Mouse (Mus musculus) mouse embryonic stem cell (cell line): ENCODE results near the gene Ly6g5c.

Source experiments
- in situ Hi-C, 2 experiments: fragments of 300-500 bp; cut with MboI; formaldehyde crosslinking; loops; 1 replicate in 1 of 2; 3 replicates in 1 of 2; pipeline ENCODE4 v1.14.3; 2019 to 2020; ENCODE audit warnings: low sequenced_read_pairs in 2 of 2, low pct_unique_long_range_greater_than_20kb in 1 of 2, mixed read lengths in 1 of 2; ENCODE audit not compliant: unreplicated experiment in 1 of 2

Ly6g5c gene

DNA sequence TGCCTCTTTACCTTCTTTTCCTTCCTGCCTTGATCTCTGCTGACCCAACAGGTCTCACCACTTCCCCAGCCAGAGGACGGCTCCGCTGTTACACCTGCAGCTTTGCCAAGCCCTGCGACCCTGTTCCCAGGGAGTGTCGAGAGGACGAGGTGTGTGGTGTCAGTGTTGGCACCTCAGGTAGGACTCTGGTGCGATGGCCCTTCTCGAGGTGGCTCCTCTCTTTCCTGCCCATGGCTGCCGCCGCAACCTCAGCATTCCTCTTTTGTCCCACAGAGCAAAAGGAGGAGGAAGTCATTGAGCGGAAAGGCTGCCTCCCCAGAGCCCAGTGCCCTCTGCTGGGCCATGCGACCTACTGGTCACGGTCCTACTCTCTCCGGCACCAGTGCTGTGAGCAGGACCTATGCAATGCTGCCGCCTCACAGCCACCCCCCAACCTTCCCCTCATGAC is 30.3 kb upstream of the Ly6g5c start, which contains the start of gene Ly6g6d:
TSS of gene Ly6g6d (minus strand) at position 280 of the 448 bp plus-strand sequence.
- in situ Hi-C loops: no loop called here

DNA sequence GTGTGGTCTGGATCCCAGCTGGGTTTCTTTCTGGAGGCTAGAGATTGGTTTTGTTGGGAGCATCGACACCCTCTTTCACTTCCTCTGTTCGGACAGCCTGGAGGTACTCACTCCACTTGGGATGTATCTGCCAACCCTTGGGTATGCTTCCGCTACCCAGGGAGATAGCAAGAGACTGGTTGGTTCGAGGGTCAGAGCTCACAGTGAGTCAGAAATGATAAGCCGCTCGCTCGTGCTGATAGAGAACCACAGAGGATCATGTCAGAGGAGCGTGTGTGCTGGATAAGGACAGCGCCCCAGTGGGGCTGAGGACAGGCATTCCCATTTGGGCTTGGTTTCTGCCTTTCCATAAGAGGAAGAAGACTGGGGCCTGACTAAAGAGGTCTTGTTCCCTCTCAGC is 28.3 kb upstream of the Ly6g5c start:
- in situ Hi-C loops: no loop called here

- in situ Hi-C loops: no loop called here
Observed at GRCm38 (mm10) chr17:35080248-35080647, 27.8 kb upstream of the Ly6g5c start.

DNA sequence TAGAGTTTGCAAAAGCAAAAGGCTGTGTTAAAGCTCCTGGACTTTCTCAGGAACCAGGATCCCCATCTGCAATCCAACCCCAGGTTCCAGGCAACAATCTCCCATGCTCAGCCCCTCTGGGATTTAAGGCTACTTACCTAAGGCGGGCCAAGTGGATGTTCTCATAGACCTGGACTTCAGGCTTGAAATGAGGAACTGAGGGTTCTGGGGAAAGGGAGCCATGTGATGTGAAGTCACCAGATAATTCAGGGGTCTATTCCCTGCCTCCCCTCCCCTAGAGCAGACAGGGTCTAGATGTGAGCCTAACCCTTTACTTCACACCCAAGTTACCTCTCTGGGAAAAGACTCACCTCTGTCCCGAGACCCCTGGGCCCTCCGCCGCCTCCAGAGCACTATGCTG is 27.4 kb upstream of the Ly6g5c start:
- in situ Hi-C loops: no loop called here

GRCm38 (mm10) chr17:35082841-35083576 is 25.1 kb upstream of the Ly6g5c start:
- in situ Hi-C loops: no loop called here

DNA sequence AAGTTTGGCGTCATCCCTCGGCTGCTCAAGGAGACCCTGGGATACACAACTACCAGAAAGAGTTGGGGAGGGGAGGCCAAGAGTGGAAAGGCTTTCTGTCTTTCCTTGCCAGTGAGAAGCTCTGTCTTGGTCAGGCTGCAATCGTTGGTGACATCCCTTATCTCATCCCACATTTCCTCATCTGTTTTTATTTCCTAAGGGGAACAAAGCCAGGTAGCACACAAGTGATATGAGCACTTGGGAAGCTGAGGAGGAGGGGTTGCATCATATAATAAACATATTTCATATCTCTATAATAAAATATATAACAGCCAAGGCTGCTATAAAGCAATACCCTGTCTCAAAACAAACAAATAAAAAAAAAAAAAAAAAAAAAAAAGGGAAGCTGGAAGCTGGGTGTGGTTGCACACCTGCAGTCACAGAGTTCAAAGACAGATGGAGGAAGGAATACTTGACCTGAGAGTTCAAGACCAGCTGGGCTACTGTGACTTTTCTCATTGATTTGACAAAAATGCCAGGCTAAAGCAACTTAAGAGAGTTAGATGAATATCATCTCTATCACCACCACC is 24.1 kb upstream of the Ly6g5c start:
- in situ Hi-C loops: no loop called here

DNA sequence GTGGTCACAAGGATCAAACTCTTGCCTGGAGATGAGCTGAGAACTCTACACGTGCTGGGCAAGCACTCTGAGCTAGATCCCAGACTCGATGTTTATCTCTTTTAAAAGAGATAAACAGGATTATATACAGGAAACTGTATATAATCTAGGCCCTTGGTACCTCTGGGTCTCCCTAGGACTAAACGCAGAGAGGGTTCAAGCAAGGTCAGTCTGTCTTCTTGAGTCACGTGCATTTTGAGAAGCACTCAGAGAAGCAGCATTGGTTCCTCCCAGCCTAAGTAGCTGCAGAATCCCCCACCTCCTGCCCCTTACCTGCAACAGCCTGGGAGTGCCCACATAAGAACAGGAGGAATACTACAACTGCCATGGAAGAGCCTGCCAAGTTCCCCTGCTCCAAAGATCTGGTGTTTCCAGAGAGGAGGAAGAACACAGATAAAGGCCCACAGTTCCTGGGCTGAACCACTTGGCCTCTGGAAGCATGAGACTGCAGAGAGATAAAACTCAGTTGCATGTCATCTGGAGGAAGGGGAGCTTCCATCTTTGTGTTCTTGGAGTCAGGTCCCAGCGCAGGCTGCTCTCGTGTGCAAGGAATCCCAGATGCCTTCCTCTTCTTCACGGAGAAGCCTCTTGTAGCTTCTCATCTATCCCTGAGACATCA is 22.7 kb upstream of the Ly6g5c start, which contains the start of gene Ly6g6f:
TSS of gene Ly6g6f (minus strand) at position 403 of the 658 bp plus-strand sequence.
- in situ Hi-C loops: no loop called here

DNA sequence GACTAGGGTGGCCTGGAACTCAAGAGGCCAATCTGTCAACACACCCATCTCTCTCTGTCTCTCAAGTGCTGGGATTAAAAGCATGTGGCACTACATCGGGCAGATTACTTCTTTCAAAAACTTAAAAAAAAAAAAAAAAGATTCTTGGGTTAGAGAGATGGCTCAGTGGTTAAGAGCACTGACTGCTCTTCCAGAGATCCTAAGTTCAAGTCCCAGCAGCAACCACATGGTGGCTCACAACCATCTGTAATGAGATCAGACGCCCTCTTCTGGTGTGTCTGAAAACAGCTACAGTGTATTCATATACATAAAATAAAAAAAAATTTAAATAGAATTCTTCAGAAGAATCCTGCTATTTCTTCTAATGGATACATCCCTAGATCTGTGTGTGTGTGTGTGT is 19.9 kb upstream of the Ly6g5c start:
- in situ Hi-C loops: no loop called here

- in situ Hi-C loops: no loop called here
Observed at GRCm38 (mm10) chr17:35088825-35089644, 19.0 kb upstream of the Ly6g5c start, which contains the start of gene Abhd16a. Abhd16a (plus strand) TSS chr17:35089263.

GRCm38 (mm10) chr17:35090166-35090932 is 17.7 kb upstream of the Ly6g5c start:
- in situ Hi-C loops: no loop called here

GRCm38 (mm10) chr17:35092403-35093198 is 15.5 kb upstream of the Ly6g5c start:
- in situ Hi-C loops: no loop called here

DNA sequence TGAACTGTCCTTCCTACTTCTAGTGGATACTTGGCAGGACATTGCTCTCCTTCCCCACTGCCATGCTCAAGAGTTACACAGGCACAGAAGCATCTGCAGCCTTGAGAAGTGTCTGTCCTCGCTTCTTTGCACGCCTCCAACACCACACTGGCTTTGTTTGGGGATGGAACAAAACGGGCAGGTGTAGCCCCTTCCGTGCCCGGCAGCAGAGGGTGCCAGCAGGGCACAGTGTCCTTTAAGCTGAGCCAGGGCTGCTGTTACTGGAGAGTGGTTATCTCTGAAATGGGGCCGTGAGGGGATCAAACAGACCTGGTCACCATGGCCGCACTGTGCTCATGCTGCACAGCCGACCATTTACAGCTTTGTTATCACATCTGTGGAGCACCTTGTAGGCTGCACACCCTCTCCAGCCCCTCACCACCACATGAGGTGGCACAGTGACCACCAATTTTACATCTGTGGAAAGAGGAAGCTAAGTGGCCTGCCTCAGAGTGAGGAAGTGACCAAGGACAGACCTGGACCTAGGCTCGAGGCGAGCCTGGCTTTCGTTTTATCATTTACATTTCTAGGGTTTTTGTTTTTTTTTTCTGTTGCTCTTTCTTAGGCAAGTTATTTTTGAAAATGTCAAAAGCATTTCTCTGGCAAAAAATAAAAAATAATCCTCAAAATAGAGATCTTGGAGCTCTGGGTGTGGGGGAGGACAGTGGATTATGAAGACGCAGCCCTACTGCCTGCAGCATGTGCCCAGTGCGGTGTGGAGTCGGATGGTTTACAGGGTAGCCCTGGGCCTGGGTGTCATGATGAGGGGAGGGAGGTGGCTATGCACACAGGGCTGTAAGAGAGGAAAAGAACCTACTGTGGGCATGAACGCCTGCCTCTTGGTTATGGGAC is 13.4 kb upstream of the Ly6g5c start:
- in situ Hi-C loops: no loop called here

DNA sequence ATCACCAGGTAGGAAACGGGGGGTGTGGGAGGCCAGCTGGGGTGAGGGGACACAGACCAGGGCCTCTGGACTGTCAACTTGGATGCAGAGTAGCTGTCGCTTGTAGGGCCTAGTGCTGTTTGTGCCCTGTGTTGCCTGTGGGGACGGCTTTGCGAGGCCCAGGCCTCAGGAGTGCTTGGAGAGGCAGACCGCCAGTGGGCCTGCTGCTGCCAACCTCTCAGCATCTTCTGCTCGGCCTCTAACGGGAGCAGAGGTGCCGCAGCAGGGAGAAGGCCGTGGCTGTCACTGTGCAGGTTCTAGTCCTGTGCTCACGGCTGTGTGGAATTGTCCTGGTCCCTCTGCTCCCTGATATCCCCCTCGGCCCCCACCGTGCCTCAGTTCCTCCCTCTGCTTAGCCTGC is 11.5 kb upstream of the Ly6g5c start:
- in situ Hi-C loops: no loop called here

DNA sequence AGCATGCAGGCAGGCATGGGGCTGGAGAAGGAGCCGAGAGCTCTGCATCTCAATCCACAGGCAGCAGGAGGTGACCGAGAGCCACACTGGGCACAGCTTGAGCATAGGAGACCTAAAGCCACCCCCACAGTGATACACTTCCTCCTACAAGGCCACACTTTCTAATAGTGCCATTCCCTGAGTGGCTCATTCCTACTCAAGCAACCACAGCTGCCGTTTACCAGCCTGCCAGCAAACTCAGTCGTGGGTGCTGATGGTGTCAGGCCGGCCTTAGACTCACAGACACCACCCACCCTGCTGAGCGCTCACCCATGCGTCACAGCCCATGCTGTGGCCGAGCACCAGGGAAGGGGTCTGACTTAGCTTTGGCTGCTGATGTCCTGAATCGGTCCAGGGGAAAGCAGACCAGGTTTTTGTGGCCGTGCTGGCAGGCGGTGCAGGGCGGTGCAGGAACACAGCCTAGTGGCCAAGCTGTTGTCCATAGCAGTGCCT is 10.9 kb upstream of the Ly6g5c start:
- in situ Hi-C loops: no loop called here

- in situ Hi-C loops: no loop called here
Observed at GRCm38 (mm10) chr17:35100196-35100765, 7.8 kb upstream of the Ly6g5c start.

DNA sequence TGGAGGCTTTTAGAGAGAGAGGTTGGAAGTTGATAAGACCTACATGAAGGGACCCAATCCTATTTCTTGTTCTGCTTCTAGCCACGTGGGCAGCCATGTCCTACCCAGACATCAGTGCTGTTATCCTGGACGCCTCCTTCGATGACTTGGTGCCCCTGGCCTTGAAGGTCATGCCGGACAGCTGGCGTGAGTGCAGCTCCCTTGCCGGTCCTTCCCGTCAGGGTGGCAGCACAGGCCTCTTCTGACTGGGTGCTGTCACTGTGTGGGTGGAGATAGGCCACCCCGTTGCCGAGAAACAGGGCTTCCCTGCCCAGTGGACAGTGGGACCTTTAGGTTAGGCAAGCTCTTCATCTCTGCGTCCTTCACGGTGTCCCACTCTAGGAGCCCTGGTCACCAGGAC is 6.9 kb upstream of the Ly6g5c start:
- in situ Hi-C loops: no loop called here
